Mouse (Mus musculus): Measurements from ENCODE around the gene Cplx3. TPM values are rescaled to one million over a fixed set of nuclear protein-coding genes. Genes with fewer than 3 reads are reported as not detected.

The Cplx3 gene
- total and polyA plus RNA-seq, 3 experiments, result 0.09 TPM; not detected in 2

GRCm38 (mm10) chr9:57644944-57645893 lies 39.1 kb upstream of the Cplx3 start (continued):
- no peak for TF ChIP-seq KAT2A (IDR thresholded peaks at IDR 0.05; ENCODE audit: insufficient replicate concordance, low read length)

- Histone ChIP-seq H3K9ac (ENCODE audit: insufficient read depth, low read depth) (peak overlapping the region; percentile 92), H3K9me3 (replicated peaks; ENCODE audit: low read length) (no peaks in the 10 kb centered on the region), H3K4me3 (replicated peaks in 1 of 3; ENCODE audit: low read depth in 2 of 3, low read length in 2 of 3, poor library complexity in 1 of 3) (peak overlapping the region; percentile 86 to 95 (median 90)), H3K27ac (ENCODE audit: insufficient read depth, low read depth) (peak overlapping the region; percentile 96), H3K27me3 (replicated peaks) (no peaks in the 10 kb centered on the region), H3K79me2 (replicated peaks; ENCODE audit: control insufficient read depth, extremely low read depth, insufficient read depth, poor library complexity, severe bottlenecking) (peaks cover 51% of the 10 kb centered on the region), H3K4me2 (ENCODE audit: insufficient read depth, low read depth, poor library complexity, severe bottlenecking) (peak overlapping the region; percentile 79), H3K4me1 (ENCODE audit: control insufficient read depth in 1 of 2, insufficient read depth in 2 of 2) (peaks cover 21 to 64% of the 10 kb centered on the region in 2 experiments), H3K36me3 (replicated peaks in 1 of 2; ENCODE audit: control insufficient read depth in 1 of 2, insufficient read depth in 1 of 2, low read length in 1 of 2) (peaks cover 3 to 16% of the 10 kb centered on the region in 2 experiments)
- in situ Hi-C loops (cut with MboI; ENCODE audit: low pct_ligation_motif_present, low pct_unique_long_range_greater_than_20kb, low sequenced_read_pairs), result no loop called here
- no peak for DNase-seq (ENCODE audit: extremely low read depth)
- dilution Hi-C loops (cut with MboI; ENCODE audit: extremely low pct_ligation_motif_present, extremely low pct_unique_long_range_greater_than_20kb, low sequenced_read_pairs), result no loop called here
- TF ChIP-seq RAD21 (IDR thresholded peaks at IDR 0.05; ENCODE audit: low read depth, low read length), result no peak
- TF ChIP-seq KAT2A (IDR thresholded peaks at IDR 0.05; ENCODE audit: insufficient replicate concordance, low read length), result no peak
- TF ChIP-seq USF2 (conservative IDR thresholded peaks at IDR 0.05; ENCODE audit: low read depth, low read length), result no peak
- no peak for TF ChIP-seq RCOR1 (conservative IDR thresholded peaks at IDR 0.05; ENCODE audit: low read depth, low read length)
- TF ChIP-seq ZNF384 (IDR thresholded peaks at IDR 0.05; ENCODE audit: low read depth, low read length), result no peak
- 0 out of 2 replicates have a peak, but pooled peaks have one; percentile 14 for TF ChIP-seq ZMIZ1 (IDR thresholded peaks at IDR 0.05; ENCODE audit: low read depth, low read length)
- no peak for TF ChIP-seq NRF1 (IDR thresholded peaks at IDR 0.05; ENCODE audit: low read depth, low read length)
- TF ChIP-seq POLR2A (IDR thresholded peaks at IDR 0.05; ENCODE audit: low read depth, low read length), result no peak
- no peak for TF ChIP-seq JUN (IDR thresholded peaks at IDR 0.05; ENCODE audit: insufficient read depth, low read depth, low read length)
- TF ChIP-seq MAZ (IDR thresholded peaks at IDR 0.05; ENCODE audit: low read depth, low read length), result peak; percentile 58; the same call in 1 of the 2 replicates
- no peak for TF ChIP-seq MEF2A (IDR thresholded peaks at IDR 0.05; ENCODE audit: borderline replicate concordance, low read depth, low read length)
- no peak for TF ChIP-seq MAFK (IDR thresholded peaks at IDR 0.05; ENCODE audit: insufficient replicate concordance, low read length)
- TF ChIP-seq BHLHE40 (IDR thresholded peaks at IDR 0.05; ENCODE audit: low read depth, low read length), result 0 out of 2 replicates have a peak, but pooled peaks have one; percentile 18
- no peak for TF ChIP-seq HCFC1 (IDR thresholded peaks at IDR 0.05; ENCODE audit: low read depth, low read length)
- no peak for TF ChIP-seq USF1 (IDR thresholded peaks at IDR 0.05; ENCODE audit: low read depth, low read length)
- no peak for TF ChIP-seq JUND (conservative IDR thresholded peaks at IDR 0.05; ENCODE audit: low read depth, low read length)
- no peak for TF ChIP-seq ZC3H11A (IDR thresholded peaks at IDR 0.05; ENCODE audit: low read depth, low read length)
- no peak for TF ChIP-seq GABPA (IDR thresholded peaks at IDR 0.05; ENCODE audit: insufficient replicate concordance, low read depth, low read length)
- no peak for TF ChIP-seq MAX (IDR thresholded peaks at IDR 0.05; ENCODE audit: low read length)
- TF ChIP-seq PAX5 (IDR thresholded peaks at IDR 0.05; ENCODE audit: low read length), result no peak
- peak; percentile 37; the same call in 1 of the 2 replicates for TF ChIP-seq IRF4 (IDR thresholded peaks at IDR 0.05; ENCODE audit: low read depth, low read length)
- 0 out of 2 replicates have a peak, but pooled peaks have one; percentile 63 for TF ChIP-seq CHD1 (IDR thresholded peaks at IDR 0.05; ENCODE audit: low read depth, low read length)
- no peak for TF ChIP-seq E2F4 (IDR thresholded peaks at IDR 0.05; ENCODE audit: insufficient replicate concordance, low read depth, low read length)
- TF ChIP-seq POLR2AphosphoS2 (IDR thresholded peaks at IDR 0.05; ENCODE audit: low read depth, low read length), result no peak
- TF ChIP-seq MYC (IDR thresholded peaks at IDR 0.05; ENCODE audit: low read depth, low read length), result 0 out of 2 replicates have a peak, but pooled peaks have one; percentile 29
- TF ChIP-seq SIN3A (IDR thresholded peaks at IDR 0.05; ENCODE audit: low read length), result peak; percentile 57; the same call in 1 of the 2 replicates
- TF ChIP-seq CHD2 (IDR thresholded peaks at IDR 0.05; ENCODE audit: low read length), result peak; percentile 59; the same call in 1 of the 2 replicates
- TF ChIP-seq TCF12 (IDR thresholded peaks at IDR 0.05; ENCODE audit: low read depth, low read length), result no peak
- no peak for TF ChIP-seq UBTF (IDR thresholded peaks at IDR 0.05; ENCODE audit: low read depth, low read length)
- no peak for TF ChIP-seq CTCF (conservative IDR thresholded peaks at IDR 0.05 in 1 of 2, IDR thresholded peaks at IDR 0.05 in 1 of 2; ENCODE audit: low read depth in 2 of 2, low read length in 2 of 2)
- no peak for TF ChIP-seq EP300 (IDR thresholded peaks at IDR 0.05; ENCODE audit: low read length)
- TF ChIP-seq ELF1 (IDR thresholded peaks at IDR 0.05; ENCODE audit: low read depth, low read length), result no peak
- 0 out of 2 replicates have a peak, but pooled peaks have one; percentile 14 for TF ChIP-seq ETS1 (conservative IDR thresholded peaks at IDR 0.05; ENCODE audit: low read depth, low read length)
- TF ChIP-seq ZKSCAN1 (IDR thresholded peaks at IDR 0.05; ENCODE audit: borderline replicate concordance, low read depth, low read length), result no peak
- no peak for TF ChIP-seq NELFE (IDR thresholded peaks at IDR 0.05; ENCODE audit: low read depth, low read length)
Observed at GRCm38 (mm10) chr9:57644442-57644943, 38.4 kb upstream of the Cplx3 start.
